Mouse (Mus musculus) myocyte (in vitro differentiated cells): ENCODE data around the gene Gm10471. TPM values are rescaled to one million over a fixed set of nuclear protein-coding genes. Genes with fewer than 3 reads are reported as not detected.
"Not testable (repeated sequence)": the region's sequence is repeated elsewhere in the genome, so short reads cannot be mapped to it uniquely, and the experiment has no call there.

Experiments
- H3K27me3 ChIP-seq: one replicate; pipeline ENCODE4 v1.6.1; 2011; ENCODE audit not compliant: control insufficient read depth, insufficient read depth, insufficient read length
- H3K36me3 ChIP-seq: one replicate; pipeline ENCODE4 v1.6.1; 2011; ENCODE audit not compliant: control insufficient read depth, insufficient read depth
- H3K4me2 ChIP-seq: one replicate; pipeline ENCODE4 v1.6.1; 2011; ENCODE audit warnings: low read depth, control low read depth
- H3K4me3 ChIP-seq: one replicate; pipeline ENCODE4 v1.5.1; 2011; ENCODE audit warnings: mild to moderate bottlenecking, control low read depth, moderate library complexity
- H3K79me2 ChIP-seq: one replicate; pipeline ENCODE4 v1.6.1; 2011; ENCODE audit not compliant: control insufficient read depth, insufficient read depth
- H3ac ChIP-seq: one replicate; pipeline ENCODE4 v1.6.1; 2011; ENCODE audit not compliant: control insufficient read depth, insufficient read length
- CEBPB ChIP-seq: IDR thresholded peaks from 2 replicates; pipeline ENCODE4 v1.6.1; 2011; ENCODE audit warnings: mild to moderate bottlenecking, moderate library complexity; ENCODE audit not compliant: poor library complexity, insufficient read depth, severe bottlenecking
- E2F4 ChIP-seq: IDR thresholded peaks from one replicate; pipeline ENCODE4 v1.6.1; 2011; ENCODE audit warnings: mild to moderate bottlenecking, control low read depth, moderate library complexity; ENCODE audit not compliant: insufficient read depth
- MAX ChIP-seq: IDR thresholded peaks from one replicate; pipeline ENCODE4 v1.6.1; 2011; ENCODE audit warnings: low read depth, mild to moderate bottlenecking, control low read depth
- MYOD1 ChIP-seq, 3 experiments: IDR thresholded peaks; one replicate each; pipeline ENCODE4 v1.6.1; 2011; ENCODE audit warnings: control low read depth in 2 of 3, low read depth in 2 of 3, mild to moderate bottlenecking in 2 of 3, moderate library complexity in 1 of 3; ENCODE audit not compliant: insufficient read length in 2 of 3, control insufficient read depth in 1 of 3
- MYOG ChIP-seq, 3 experiments: IDR thresholded peaks; one replicate each; pipeline ENCODE4 v1.6.1; 2011; ENCODE audit warnings: control low read depth in 2 of 3, low read depth in 2 of 3, mild to moderate bottlenecking in 2 of 3; ENCODE audit not compliant: insufficient read length in 2 of 3, control insufficient read depth in 1 of 3, insufficient read depth in 1 of 3
- POLR2A ChIP-seq: IDR thresholded peaks from one replicate; pipeline ENCODE4 v1.6.1; 2011; ENCODE audit warnings: low read depth, mild to moderate bottlenecking, control low read depth, moderate library complexity; ENCODE audit not compliant: insufficient read length
- POLR2AphosphoS2 ChIP-seq: IDR thresholded peaks from one replicate; pipeline ENCODE4 v1.6.1; 2011; ENCODE audit warnings: low read depth, control low read depth; ENCODE audit not compliant: insufficient read length
- REST ChIP-seq: IDR thresholded peaks from one replicate; pipeline ENCODE4 v1.6.1; 2011; ENCODE audit warnings: mild to moderate bottlenecking, control low read depth, moderate library complexity; ENCODE audit not compliant: insufficient read depth, insufficient read length
- SRF ChIP-seq: IDR thresholded peaks from one replicate; pipeline ENCODE4 v1.6.1; 2011; ENCODE audit warnings: low read depth; ENCODE audit not compliant: control insufficient read depth, insufficient read length
- TCF12 ChIP-seq: IDR thresholded peaks from one replicate; pipeline ENCODE4 v1.6.1; 2011; ENCODE audit warnings: mild to moderate bottlenecking, control low read depth; ENCODE audit not compliant: poor library complexity, insufficient read depth, severe bottlenecking
- TCF3 ChIP-seq: IDR thresholded peaks from one replicate; pipeline ENCODE4 v1.6.1; 2011; ENCODE audit warnings: low read depth, control low read depth; ENCODE audit not compliant: insufficient read length
- USF1 ChIP-seq: IDR thresholded peaks from one replicate; pipeline ENCODE4 v1.6.1; 2011; ENCODE audit warnings: low read depth, mild to moderate bottlenecking, control low read depth, moderate library complexity
- polyA plus RNA-seq: library from polyadenylated mRNA; unstranded; fragments of >200 nt; fragmentation: generic; extraction: Trizol; gene quantifications from one replicate; pipeline ENCODE4 v1.2.1, GENCODE M21; 2012; ENCODE audit warnings: missing spikeins

The Gm10471 gene
- polyA plus RNA-seq: not detected

DNA sequence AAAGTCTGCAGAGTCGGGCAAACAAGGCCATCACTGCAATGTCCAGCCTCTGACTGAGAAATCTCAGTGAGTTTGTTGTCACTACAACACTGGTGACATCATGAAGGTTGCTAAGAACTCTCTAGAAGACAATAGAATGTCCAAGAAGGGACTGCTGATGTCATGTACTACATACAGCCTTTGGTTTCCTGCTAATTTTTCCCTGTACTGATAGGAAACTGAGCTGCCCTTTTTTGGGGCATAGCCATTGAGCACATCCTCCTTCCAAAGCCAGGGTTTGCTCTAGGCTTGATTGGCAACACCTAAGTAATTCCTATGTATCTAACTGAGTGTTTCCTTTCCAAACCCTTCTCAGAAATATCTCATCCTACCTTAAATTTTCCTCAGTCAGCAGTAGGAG is at the start of gene Gm10471:
Gm10471 (minus strand) TSS at position 101 of the 400 bp plus-strand sequence.
- H3K79me2 ChIP-seq, H3K27me3 ChIP-seq, H3ac ChIP-seq, H3K4me2 ChIP-seq, H3K4me3 ChIP-seq, H3K36me3 ChIP-seq: not testable (repeated sequence)

GRCm38 (mm10) chr5:26121321-26121720 is 32.2 kb upstream of the Gm10471 start, which contains the start of gene Gm10220:
Gene Gm10220 (minus strand): TSS chr5:26121421.
- H3K27me3 ChIP-seq, H3ac ChIP-seq, H3K4me2 ChIP-seq, H3K79me2 ChIP-seq, H3K36me3 ChIP-seq, H3K4me3 ChIP-seq: not testable (repeated sequence)

DNA sequence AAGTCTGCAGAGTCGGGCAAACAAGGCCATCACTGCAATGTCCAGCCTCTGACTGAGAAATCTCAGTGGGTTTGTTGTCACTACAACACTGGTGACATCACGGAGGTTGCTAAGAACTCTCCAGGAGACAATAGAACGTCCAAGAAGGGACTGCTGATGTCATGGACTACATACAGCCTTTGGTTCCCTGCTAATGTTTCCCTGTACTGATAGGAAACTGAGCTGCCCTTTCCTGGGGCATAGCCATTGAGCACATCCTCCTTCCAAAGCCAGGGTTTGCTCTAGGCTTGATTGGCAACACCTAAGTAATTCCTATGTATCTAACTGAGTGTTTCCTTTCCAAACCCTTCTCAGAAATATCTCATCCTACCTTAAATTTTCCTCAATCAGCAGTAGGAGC is 16.2 kb upstream of the Gm10471 start, which contains the start of gene 5031410I06Rik:
5031410I06Rik (minus strand) TSS at position 101 of the 400 bp plus-strand sequence.
- H3K4me3 ChIP-seq, H3K27me3 ChIP-seq, H3ac ChIP-seq, H3K36me3 ChIP-seq, H3K4me2 ChIP-seq, H3K79me2 ChIP-seq: not testable (repeated sequence)

- H3K36me3 ChIP-seq, H3K27me3 ChIP-seq, H3K79me2 ChIP-seq, H3K4me2 ChIP-seq, H3K4me3 ChIP-seq, H3ac ChIP-seq: not testable (repeated sequence)
Measured at GRCm38 (mm10) chr5:26079023-26079422, 10.1 kb downstream of the Gm10471 start.

- Histone ChIP-seq H3K79me2 (no peaks in the 10 kb centered on the region), H3K27me3 (no peaks in the 10 kb centered on the region), H3K4me2 (no peak overlapping the region), H3ac (no peak overlapping the region), H3K36me3 (no peaks in the 10 kb centered on the region), H3K4me3 (no peak overlapping the region)
- TF ChIP-seq E2F4: no peak
- no peak for TF ChIP-seq CEBPB
- TF ChIP-seq MYOD1 (IDR thresholded peaks at IDR 0.05; ENCODE audit: control insufficient read depth in 1 of 3, insufficient read length in 2 of 3, low read depth in 2 of 3): no peak
- TF ChIP-seq POLR2A: no peak
- no peak for TF ChIP-seq USF1
- no peak for TF ChIP-seq REST
- no peak for TF ChIP-seq TCF3
- TF ChIP-seq MYOG (IDR thresholded peaks at IDR 0.05; ENCODE audit: control insufficient read depth in 1 of 3, insufficient read depth in 1 of 3, insufficient read length in 2 of 3, low read depth in 2 of 3): no peak
- no peak for TF ChIP-seq TCF12
- no peak for TF ChIP-seq MAX
- no peak for TF ChIP-seq SRF
- TF ChIP-seq POLR2AphosphoS2: no peak
Measured at GRCm38 (mm10) chr5:26070716-26071115, 18.4 kb downstream of the Gm10471 start.

DNA sequence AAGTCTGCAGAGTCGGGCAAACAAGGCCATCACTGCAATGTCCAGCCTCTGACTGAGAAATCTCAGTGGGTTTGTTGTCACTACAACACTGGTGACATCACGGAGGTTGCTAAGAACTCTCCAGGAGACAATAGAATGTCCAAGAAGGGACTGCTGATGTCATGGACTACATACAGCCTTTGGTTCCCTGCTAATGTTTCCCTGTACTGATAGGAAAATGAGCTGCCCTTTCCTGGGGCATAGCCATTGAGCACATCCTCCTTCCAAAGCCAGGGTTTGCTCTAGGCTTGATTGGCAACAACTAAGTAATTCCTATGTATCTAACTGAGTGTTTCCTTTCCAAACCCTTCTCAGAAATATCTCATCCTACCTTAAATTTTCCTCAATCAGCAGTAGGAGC is 30.6 kb downstream of the Gm10471 start, which contains the start of gene Gm7347:
Gm7347 (minus strand) TSS at position 101 of the 400 bp plus-strand sequence.
- not testable (repeated sequence) for H3K36me3 ChIP-seq, H3ac ChIP-seq, H3K79me2 ChIP-seq, H3K27me3 ChIP-seq, H3K4me3 ChIP-seq, H3K4me2 ChIP-seq

DNA sequence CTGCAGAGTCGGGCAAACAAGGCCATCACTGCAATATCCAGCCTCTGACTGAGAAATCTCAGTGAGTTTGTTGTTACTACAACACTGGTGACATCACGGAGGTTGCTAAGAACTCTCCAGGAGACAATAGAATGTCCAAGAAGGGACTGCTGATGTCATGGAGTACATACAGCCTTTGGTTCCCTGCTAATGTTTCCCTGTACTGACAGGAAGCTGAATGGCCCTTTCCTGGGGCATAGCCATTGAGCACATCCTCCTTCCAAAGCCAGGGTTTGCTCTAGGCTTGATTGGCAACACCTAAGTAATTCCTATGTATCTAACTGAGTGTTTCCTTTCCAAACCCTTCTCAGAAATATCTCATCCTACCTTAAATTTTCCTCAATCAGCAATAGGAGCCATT is 49.6 kb downstream of the Gm10471 start, which contains the start of gene Speer4a:
Speer4a (minus strand) TSS at position 101 of the 400 bp plus-strand sequence.
- H3K36me3 ChIP-seq, H3K4me3 ChIP-seq, H3ac ChIP-seq, H3K79me2 ChIP-seq, H3K4me2 ChIP-seq, H3K27me3 ChIP-seq: not testable (repeated sequence)

Other genes starting within 250 kb of the Gm10471 start
- gene Gm21663, start 146.9 kb downstream of the Gm10471 start, polyA plus RNA-seq: not detected
- gene Gm21671, start 134.9 kb downstream of the Gm10471 start, polyA plus RNA-seq: not detected
- gene Gm21680, start 116.6 kb downstream of the Gm10471 start, polyA plus RNA-seq: not detected
- not detected for gene Gm21698, start 100.6 kb downstream of the Gm10471 start, polyA plus RNA-seq
- not detected for gene Gm1979, start 84.5 kb downstream of the Gm10471 start, polyA plus RNA-seq
- not detected for gene Gm5862, start 66.4 kb downstream of the Gm10471 start, polyA plus RNA-seq
- gene Speer4a, start 49.7 kb downstream of the Gm10471 start, polyA plus RNA-seq: not detected
- gene Gm7347, start 30.7 kb downstream of the Gm10471 start, polyA plus RNA-seq: not detected
- gene 5031410I06Rik, start 16.1 kb upstream of the Gm10471 start, polyA plus RNA-seq: not detected
- gene Gm10220, start 32.1 kb upstream of the Gm10471 start, polyA plus RNA-seq: not detected
- not detected for gene Gm7361, start 168.4 kb upstream of the Gm10471 start, polyA plus RNA-seq